Mouse (Mus musculus) heart, embryonic 14.5 days (tissue): ENCODE results near the gene Ankrd39. TPM values are rescaled to one million over a fixed set of nuclear protein-coding genes. Genes with fewer than 3 reads are reported as not detected.

Source experiments
- ATAC-seq: fragments of 200-750 bp; cut with Nextera tagmentation; 2 replicates; pipeline ENCODE4 v1.8.0; 2017; ENCODE audit warnings: low read depth, moderate TSS enrichment; ENCODE audit not compliant: insufficient number of reproducible peaks, insufficient read depth, low FRiP score
- H3K27ac ChIP-seq, 2 experiments: fragments of 200-500 bp in 1 of 2; fragments of 300-500 bp in 1 of 2; sonication (generic) in 1 of 2; replicated peaks in 1 of 2; 2 replicates each; pipeline ENCODE4 v1.5.1; 2012 to 2014; ENCODE audit warnings: low read depth in 2 of 2, low read length in 2 of 2, control low read depth in 1 of 2, mild to moderate bottlenecking in 1 of 2, mixed read lengths in 1 of 2; ENCODE audit not compliant: control insufficient read depth in 1 of 2, insufficient read depth in 1 of 2
- H3K27me3 ChIP-seq: fragments of 300-500 bp; sonication (generic); 2 replicates; pipeline ENCODE4 v1.6.1; 2014; ENCODE audit warnings: mild to moderate bottlenecking, low read length, control low read depth; ENCODE audit not compliant: control insufficient read depth, insufficient read depth
- H3K36me3 ChIP-seq: fragments of 300-500 bp; sonication (generic); 2 replicates; pipeline ENCODE4 v1.6.1; 2014; ENCODE audit warnings: mild to moderate bottlenecking, control low read depth, low read length, mixed read lengths; ENCODE audit not compliant: control insufficient read depth, insufficient read depth
- H3K4me1 ChIP-seq, 2 experiments: fragments of 200-500 bp in 1 of 2; fragments of 300-500 bp in 1 of 2; sonication (generic) in 1 of 2; 2 replicates each; pipeline ENCODE4 v1.6.1; 2012 to 2014; ENCODE audit warnings: low read length in 2 of 2, control low read depth in 1 of 2, mixed read lengths in 1 of 2; ENCODE audit not compliant: control insufficient read depth in 2 of 2, insufficient read depth in 2 of 2
- H3K4me2 ChIP-seq: fragments of 300-500 bp; sonication (generic); 2 replicates; pipeline ENCODE4 v1.6.1; 2014; ENCODE audit warnings: mild to moderate bottlenecking, low read length
- H3K4me3 ChIP-seq, 2 experiments: fragments of 200-500 bp in 1 of 2; fragments of 300-500 bp in 1 of 2; sonication (generic) in 1 of 2; 2 replicates each; pipeline ENCODE4 v1.5.1; 2012 to 2014; ENCODE audit warnings: low read length in 2 of 2, mild to moderate bottlenecking in 2 of 2, control low read depth in 1 of 2, low read depth in 1 of 2, moderate library complexity in 1 of 2; ENCODE audit not compliant: control insufficient read depth in 1 of 2, insufficient read depth in 1 of 2
- H3K9ac ChIP-seq: fragments of 300-500 bp; sonication (generic); 2 replicates; pipeline ENCODE4 v1.6.1; 2014; ENCODE audit warnings: mild to moderate bottlenecking, low read length
- H3K9me3 ChIP-seq: fragments of 300-500 bp; sonication (generic); 2 replicates; pipeline ENCODE4 v1.6.1; 2016; ENCODE audit warnings: low read length, control low read depth; ENCODE audit not compliant: control insufficient read depth
- WGBS: fragments of 180-500 bp; shearing (Covaris S2); extraction: QIAGEN DNeasy Blood & Tissue Kit; methylation state at CpG from one replicate; pipeline ENCODE4 v1.1.7; 2014; 5-methylcytosine and 5-hydroxymethylcytosine counted together
- polyA plus RNA-seq: library from polyadenylated mRNA; unstranded; fragments of >200 nt; fragmentation: Nextera tagmentation; extraction: Ambion mirVana; gene quantifications from 2 replicates; pipeline ENCODE4 v1.2.1, GENCODE M21; 2014

Gene Ankrd39
- polyA plus RNA-seq, 1 experiment from 2014 or later = 27.2 TPM

GRCm38 (mm10) chr1:36550075-36550863, 3.0 kb upstream of the Ankrd39 start:
- Histone ChIP-seq H3K27me3 (no peaks in the 10 kb centered on the region), H3K4me3 (no peak overlapping the region), H3K36me3 (peaks cover 70% of the 10 kb centered on the region), H3K27ac (no peak overlapping the region), H3K4me1 (peaks cover 19 to 44% of the 10 kb centered on the region in 2 experiments), H3K9me3 (no peaks in the 10 kb centered on the region), H3K9ac (no peak overlapping the region), H3K4me2 (no peak overlapping the region)
- WGBS = 75% methylated on average over 20 of the region's 20 CpGs
- ATAC-seq = no peak

DNA sequence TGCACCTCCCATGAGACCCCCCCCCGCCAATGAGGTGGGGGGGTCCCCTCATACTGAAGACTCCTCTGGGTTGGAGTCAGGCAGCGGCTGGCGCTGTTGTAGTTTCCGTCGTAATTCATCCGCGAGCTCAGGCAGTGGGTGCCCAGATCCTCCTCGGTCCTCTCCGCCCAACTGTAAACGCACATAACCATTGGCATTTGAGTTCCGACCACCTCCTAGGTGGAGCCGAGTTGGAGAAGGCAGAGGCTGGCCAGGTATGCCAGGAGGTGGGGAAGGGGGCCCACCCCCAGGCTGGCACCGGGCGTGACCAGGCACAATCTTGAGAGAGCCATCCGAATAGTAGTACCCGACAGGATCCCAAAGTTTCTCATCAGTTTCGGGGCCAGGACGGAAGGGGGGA, 2.2 kb upstream of the Ankrd39 start:
- peaks cover 64% of the 10 kb centered on the region for H3K36me3 ChIP-seq
- H3K9ac ChIP-seq = no peak overlapping the region
- ATAC-seq = no peak
- H3K4me3 ChIP-seq = no peak overlapping the region
- no peak overlapping the region for H3K4me2 ChIP-seq
- 85% methylated on average over 18 of the region's 18 CpGs for WGBS
- H3K27ac ChIP-seq = no peak overlapping the region
- H3K9me3 ChIP-seq = no peaks in the 10 kb centered on the region
- H3K4me1 ChIP-seq = peaks cover 13 to 36% of the 10 kb centered on the region in 2 experiments
- H3K27me3 ChIP-seq = no peaks in the 10 kb centered on the region

GRCm38 (mm10) chr1:36548771-36549170, 1.5 kb upstream of the Ankrd39 start:
- H3K4me1 ChIP-seq = peaks cover 13 to 39% of the 10 kb centered on the region in 2 experiments
- no peak overlapping the region for H3K4me2 ChIP-seq
- no peak overlapping the region for H3K9ac ChIP-seq
- 56% methylated on average over 8 of the region's 8 CpGs for WGBS
- peaks cover 60% of the 10 kb centered on the region for H3K36me3 ChIP-seq
- H3K27ac ChIP-seq = no peak overlapping the region
- no peaks in the 10 kb centered on the region for H3K27me3 ChIP-seq
- no peak overlapping the region for H3K4me3 ChIP-seq
- no peaks in the 10 kb centered on the region for H3K9me3 ChIP-seq
- no peak for ATAC-seq

DNA sequence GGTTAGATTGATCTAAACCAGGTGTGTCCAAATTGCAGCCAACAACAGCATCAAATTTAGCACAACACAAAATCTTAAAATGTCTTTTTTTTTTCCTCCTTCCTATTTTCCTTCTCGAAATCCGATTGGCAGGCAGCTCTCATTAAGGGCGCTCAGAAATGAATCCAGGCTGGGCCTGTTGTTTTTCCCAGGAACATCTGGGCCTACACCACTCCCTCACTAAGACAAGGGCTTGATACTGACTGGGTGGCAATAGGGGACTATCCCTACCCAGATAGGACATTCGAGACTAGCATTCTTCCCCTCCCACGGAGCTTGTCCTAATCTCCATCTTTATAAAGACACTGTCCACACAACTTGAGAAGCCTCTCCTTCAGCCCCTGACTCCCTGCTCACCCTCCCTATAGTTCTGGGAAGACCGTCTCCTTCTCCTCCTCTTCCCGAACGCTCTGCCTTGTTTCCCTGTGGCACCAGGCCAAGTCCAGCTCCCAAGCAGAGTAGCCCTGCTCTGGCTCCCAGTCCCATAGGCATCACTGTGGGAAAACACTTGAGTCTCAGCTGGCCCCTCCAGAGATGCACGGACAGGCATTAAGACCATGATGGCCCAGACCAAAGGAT, 845 bp upstream of the Ankrd39 start:
- H3K4me3 ChIP-seq = no peak overlapping the region
- 39% methylated on average over 9 of the region's 9 CpGs for WGBS
- peak overlapping the region in 1 of 2 experiments; percentile 57; a peak in 1 of 4 replicates for H3K27ac ChIP-seq
- no peak overlapping the region for H3K4me2 ChIP-seq
- no peaks in the 10 kb centered on the region for H3K9me3 ChIP-seq
- H3K27me3 ChIP-seq = no peaks in the 10 kb centered on the region
- peaks cover 53% of the 10 kb centered on the region for H3K36me3 ChIP-seq
- H3K9ac ChIP-seq = no peak overlapping the region; the same call in 1 of the 2 replicates
- H3K4me1 ChIP-seq = peaks cover 13 to 41% of the 10 kb centered on the region in 2 experiments
- ATAC-seq = no peak

GRCm38 (mm10) chr1:36545845-36546600, 1.2 kb downstream of the Ankrd39 start:
- Histone ChIP-seq H3K27me3 (no peaks in the 10 kb centered on the region), H3K9me3 (no peaks in the 10 kb centered on the region), H3K27ac (peak overlapping the region; percentile 19 to 70; a peak in 2 of 4 replicates), H3K4me2 (peak overlapping the region; percentile 73), H3K4me1 (peaks cover 17 to 52% of the 10 kb centered on the region in 2 experiments), H3K36me3 (peaks cover 51% of the 10 kb centered on the region), H3K4me3 (peak overlapping the region; percentile 74 to 86), H3K9ac (peak overlapping the region; percentile 85)
- no peak for ATAC-seq
- WGBS = 58% methylated on average over 19 of the region's 19 CpGs

DNA sequence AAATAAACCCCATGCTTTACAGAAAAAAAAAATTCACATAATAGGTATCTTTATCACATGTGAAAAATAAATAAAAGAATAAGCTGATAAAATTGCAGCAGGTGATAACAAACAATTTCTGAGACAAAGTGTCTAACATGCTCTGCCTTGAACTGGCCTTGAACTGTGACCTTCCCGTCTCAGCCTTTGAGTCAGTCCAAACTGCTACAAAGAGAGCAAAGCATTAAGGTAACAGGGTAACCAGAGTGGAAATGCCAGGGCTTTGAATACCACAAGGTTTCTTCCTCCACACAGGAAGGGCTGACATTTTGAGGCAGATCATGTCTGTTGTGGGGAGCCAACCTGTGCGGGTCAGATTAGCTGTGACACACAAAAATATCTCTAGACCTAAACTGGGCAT, 1.9 kb downstream of the Ankrd39 start:
- Histone ChIP-seq H3K27me3 (no peaks in the 10 kb centered on the region), H3K36me3 (peaks cover 51% of the 10 kb centered on the region), H3K4me1 (peaks cover 17 to 52% of the 10 kb centered on the region in 2 experiments), H3K9me3 (no peaks in the 10 kb centered on the region), H3K9ac (no peak overlapping the region), H3K4me2 (peak overlapping the region; percentile 73), H3K27ac (0 out of 4 replicates have a peak overlapping the region, but pooled peaks of 1 of the 2 experiments have one; percentile 19), H3K4me3 (no peak overlapping the region)
- WGBS = 65% methylated on average over 2 of the region's 2 CpGs
- no peak for ATAC-seq

GRCm38 (mm10) chr1:36542925-36543324, 4.3 kb downstream of the Ankrd39 start:
- H3K4me3 ChIP-seq = no peak overlapping the region
- no peak overlapping the region for H3K4me2 ChIP-seq
- H3K9ac ChIP-seq = no peak overlapping the region
- no peaks in the 10 kb centered on the region for H3K27me3 ChIP-seq
- H3K9me3 ChIP-seq = no peaks in the 10 kb centered on the region
- ATAC-seq = no peak
- H3K27ac ChIP-seq = 0 out of 4 replicates have a peak overlapping the region, but pooled peaks of 1 of the 2 experiments have one; percentile 9
- 90% methylated on average over 9 of the region's 9 CpGs for WGBS
- peaks cover 20 to 48% of the 10 kb centered on the region in 2 experiments for H3K4me1 ChIP-seq
- H3K36me3 ChIP-seq = peaks cover 53% of the 10 kb centered on the region
